Mouse (Mus musculus) embryo, embryonic 10 days (tissue): ENCODE data around the gene Olfr95.
"Not testable (repeated sequence)": the region's sequence is repeated elsewhere in the genome, so short reads cannot be mapped to it uniquely, and the experiment has no call there.

Experiments used
- DNase-seq: peaks from one replicate; pipeline ENCODE4 v3.0.0-alpha.2; 2015; ENCODE audit warnings: low spot score

Gene Olfr95

DNA sequence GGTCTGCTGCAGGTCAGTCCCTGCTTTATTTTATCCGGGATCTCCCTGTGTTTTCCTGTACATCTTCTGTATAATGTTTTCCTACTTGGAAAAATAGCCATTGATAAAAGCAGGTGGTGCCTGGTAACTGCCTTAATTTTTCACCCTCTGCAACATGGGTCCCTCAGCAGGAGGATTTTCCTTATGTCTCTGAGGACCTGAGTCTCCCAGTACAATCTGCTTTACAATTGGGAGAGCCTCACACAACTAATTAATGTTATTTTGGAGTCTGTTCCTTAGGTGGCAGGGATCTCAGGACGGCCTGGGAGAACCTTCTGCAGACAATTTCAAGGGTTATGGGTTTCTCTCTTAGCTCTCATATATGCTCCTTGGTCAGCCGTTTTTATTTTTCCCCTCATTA is at the start of gene Olfr95:
Gene Olfr95 (minus strand): TSS at position 101 of the 400 bp plus-strand sequence.
- DNase-seq = no peak

DNA sequence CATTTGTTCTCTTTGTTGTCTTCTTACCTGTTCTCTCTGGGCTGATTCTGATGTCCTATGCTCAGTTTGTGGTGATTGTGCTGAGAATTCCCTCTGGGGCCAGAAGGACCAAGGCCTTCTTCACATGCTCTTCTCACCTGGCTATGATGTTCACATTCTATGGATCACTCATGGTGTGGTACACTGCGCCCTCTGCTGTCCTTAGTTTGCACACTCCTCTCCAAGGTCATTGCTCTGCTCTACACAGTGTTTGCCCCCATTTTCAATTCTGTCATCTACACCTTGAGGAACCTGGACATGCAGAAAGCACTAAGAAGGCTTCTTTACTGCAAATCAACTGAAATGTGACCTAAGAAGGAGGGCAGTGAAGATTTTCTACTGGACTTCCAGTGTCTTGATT is 37.6 kb upstream of the Olfr95 start:
- peak; percentile 42 for DNase-seq

DNA sequence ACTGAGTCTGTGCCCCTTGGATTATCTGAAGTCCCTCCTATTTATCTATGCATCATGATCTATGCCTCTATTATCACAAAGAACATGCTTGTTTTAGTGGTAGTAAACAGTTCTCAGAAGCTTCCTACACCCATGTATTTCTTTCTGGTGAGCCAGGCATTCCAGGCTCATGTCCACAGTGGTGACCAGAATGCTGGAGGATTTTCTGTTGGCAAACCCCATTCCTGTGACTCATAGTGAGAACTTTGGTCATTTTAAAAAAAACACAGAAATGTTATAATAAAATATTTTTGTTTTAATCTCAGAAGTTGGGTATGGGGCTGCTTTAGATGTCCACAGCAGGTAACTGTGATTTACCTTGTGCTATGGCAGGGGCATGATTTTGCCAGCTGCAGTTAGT is 36.5 kb upstream of the Olfr95 start:
- no peak for DNase-seq

DNA sequence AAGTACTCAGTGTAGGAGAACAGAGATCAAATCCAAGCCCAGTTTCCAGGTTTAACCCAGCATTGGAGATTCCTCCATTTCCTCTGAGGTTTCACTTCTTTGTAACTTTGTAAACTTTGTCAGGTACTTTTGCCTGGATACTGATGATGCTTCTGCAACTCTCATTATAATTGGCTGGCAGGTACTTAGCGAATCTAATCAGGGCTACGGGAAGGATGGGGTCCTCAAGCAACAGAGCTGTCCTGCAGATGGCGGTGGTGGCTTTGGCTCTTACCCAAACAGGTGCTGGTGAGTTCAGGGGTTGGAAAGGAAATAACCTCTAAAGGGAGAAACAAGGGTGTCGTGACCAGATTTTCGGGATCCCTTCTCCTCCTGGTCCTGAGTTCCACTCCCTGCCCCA is 33.8 kb upstream of the Olfr95 start:
- peak; percentile 39 for DNase-seq

DNA sequence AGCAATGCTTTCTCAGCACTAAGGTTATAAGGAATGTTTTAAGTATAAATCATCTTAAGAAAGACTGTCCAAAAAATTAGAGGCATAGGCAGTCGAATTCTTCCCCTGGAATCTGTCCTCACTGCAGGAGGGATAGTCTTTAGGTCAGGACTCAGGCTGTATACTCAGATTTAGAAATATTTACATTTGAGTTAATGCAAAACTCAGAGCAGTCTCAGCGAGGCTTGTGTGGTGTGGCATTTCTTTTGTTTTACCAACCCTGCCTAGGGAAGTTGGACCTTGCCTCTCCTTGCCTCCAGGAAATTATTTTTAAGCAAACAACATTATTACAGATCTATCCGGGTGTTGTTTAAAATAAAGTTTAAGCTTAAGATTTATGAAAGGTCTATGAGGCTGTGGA is 29.3 kb upstream of the Olfr95 start:
- no peak for DNase-seq

DNA sequence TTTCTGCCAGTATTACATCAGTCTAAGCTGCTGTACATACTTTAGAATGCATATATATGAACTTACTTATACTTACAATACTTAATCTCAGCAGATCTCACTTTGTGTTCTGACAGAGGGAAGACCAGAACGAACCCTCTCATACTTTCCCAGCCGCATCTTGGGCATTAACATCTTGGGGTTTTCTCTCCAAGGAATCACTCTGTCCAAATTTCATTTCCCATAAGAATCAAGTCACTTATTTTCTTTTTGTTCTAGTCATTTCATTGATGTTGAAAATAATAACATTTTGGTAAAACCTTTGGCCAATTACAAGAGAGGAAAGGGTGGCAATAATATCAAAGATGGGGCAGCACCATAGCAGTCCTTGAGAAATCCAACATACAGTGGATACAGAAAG is 24.3 kb upstream of the Olfr95 start, which contains the start of gene Olfr97:
Gene Olfr97 (minus strand): TSS at position 101 of the 400 bp plus-strand sequence.
- DNase-seq = not testable (repeated sequence)

DNA sequence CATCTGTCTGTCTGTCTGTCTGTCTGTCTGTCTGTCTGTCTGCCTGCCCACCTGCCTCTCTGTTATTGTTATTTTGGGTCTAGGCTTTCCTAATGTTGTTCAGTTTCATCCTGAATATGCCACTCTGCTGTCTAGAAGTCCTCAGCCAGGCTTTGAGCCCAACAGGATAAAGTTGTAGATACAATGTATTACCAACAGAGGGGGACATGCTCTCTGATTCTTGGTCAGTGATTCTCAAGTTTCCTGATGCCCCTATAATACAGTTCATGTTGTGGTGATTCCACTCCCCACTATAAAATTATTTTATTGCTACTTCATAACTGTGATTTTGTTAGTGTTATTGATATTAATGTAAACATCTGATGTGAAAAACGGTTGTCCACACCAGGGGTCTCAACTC is 9.0 kb upstream of the Olfr95 start:
- DNase-seq = peak; percentile 24

DNA sequence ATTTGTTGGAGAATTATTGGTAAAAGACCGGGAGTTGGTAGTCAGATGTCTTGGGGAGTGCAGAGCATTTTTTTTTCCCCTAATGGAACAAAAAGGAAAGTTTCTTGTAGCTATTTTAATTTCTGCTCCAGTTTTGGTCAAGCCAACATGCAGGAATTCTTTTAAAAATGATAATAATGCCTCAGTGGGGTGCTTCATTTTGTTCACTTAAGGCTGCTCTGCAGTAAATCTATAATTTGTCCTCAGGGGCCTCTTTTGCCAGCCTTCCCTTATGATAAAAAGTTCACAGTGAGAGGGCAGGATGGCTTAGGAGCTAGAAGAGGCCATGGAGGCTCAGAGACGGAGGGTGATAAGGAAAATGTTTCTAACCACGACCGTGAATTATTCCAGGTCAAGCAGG is 6.9 kb upstream of the Olfr95 start, which contains the start of gene Olfr96:
Gene Olfr96 (plus strand): TSS at position 301 of the 400 bp plus-strand sequence.
- no peak for DNase-seq

DNA sequence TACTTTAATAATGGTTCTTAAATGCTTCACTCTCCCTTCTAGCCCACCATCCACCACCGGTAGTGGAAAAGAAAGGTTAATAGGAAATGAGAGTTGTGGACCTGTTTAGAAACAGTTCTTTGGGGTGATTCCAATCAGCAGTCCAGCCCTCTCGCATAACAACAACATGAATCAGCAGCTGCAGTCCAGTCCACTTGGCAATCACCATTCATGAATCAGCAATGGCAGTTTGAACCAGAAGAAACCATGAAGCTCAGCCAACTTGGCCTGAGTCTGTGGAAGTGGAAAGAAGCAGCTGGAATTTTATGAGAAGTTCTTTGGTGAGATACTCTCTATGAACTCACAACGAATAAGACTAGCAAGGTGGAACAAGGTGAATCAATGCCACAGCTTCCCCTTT is 5.6 kb upstream of the Olfr95 start:
- DNase-seq = no peak

DNA sequence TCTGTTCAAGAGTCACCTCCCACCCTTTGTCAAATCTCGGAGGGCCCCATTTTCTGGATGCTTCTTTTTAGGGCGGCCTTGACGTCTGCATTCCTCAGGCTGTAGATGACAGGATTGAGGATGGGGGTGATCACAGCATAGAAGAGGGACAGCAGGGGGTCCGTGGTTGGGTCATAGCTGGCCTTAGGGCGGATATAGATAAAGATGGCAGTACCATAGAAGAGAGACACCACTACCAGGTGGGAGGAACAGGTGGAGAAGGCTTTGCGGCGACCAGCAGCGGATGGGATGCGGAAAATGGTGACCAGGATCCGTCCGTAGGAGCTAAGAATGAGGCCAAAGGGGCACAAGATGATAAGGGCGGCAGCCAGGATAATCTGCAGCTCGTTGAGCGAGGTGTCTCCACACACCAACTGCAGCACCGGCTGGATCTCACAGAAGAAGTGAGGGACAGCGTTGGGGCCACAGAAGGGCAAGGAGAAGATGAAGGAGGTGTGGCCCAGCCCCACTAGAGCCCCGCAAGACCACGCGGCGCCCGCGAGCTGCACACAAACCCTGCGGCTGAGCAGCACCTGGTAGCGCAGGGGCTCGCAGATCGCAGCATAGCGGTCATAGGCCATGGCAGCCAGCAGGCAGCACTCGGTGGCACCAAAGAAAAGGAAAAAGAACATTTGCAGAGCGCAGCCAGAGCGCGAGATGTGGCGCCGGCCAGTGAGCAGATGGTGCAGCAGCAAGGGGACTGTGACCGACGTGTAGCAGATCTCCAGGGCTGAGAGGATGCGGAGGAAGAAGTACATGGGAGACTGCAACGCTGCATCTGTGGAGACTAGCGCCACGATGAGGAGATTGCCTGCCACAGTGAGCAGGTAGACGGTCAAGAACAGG is 1.8 kb downstream of the Olfr95 start:
- peak; percentile 42 for DNase-seq

DNA sequence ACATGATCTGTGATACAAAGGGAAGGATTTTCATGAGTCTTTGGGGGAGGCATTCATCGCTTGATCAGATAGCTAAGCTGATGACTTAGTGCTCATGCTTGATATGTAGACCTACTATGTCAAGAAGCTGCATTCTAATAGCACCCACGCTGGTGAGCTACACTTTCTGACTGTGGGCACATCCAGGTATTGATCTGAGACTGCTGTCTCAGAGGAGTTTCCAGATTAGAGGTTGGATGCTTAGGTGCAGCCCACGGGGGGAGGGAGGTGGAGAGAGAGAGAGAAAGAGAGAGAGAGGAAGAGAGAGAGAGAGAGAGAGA is 9.0 kb downstream of the Olfr95 start:
- DNase-seq = no peak

DNA sequence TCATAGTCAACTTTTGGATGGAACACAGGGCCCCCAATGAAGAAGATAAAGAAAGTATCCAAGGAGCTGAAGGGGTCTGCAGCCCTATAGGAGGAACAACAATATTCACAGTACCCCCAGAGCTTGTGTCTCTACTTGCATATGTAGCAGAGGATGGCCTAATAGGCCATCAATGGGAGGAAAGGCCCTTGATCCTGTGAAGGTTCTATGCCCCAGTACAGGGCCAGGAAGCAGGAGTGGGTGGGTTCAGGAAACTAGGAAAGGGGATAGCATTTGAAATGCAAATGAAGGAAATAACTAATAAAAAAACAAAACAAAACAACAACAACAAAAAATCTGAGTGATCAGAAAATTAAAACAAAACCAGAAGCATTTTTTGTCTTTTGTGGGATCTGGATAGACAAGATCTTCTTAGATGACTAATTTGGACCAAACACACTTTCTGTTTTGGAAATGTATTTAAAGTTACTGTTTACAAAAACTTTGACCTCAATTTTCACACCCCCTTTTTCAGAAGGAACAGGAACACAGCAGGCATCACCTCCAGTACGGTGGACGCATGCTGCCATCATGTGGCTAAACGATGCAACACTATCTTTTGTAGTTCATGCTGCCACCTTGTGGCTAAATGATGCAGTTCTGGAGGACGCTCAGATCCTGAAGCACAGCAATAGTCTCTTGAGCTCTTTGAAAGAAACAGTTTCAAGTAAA is 9.6 kb downstream of the Olfr95 start:
- peak; percentile 93 for DNase-seq

DNA sequence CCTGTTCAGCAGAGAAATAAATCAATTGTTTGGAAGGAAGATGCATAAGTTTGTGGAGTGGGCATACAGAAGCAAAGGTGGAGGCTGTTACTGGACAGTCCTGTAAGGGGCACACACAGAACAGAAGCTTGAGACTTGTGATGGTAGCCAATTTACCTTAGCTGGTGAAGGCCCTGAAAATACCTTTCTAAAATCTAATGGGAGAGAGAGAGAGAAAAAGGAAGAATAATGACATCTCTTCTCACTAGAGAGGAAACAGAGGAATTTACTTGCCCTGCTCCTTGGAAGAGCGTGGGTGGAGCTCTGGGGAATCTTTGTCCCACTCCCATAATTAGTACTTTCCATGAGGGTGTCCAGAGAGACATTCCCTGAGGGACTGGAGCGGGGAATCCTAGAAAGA is 12.0 kb downstream of the Olfr95 start, which contains the start of gene Olfr94:
Gene Olfr94 (minus strand): TSS at position 101 of the 400 bp plus-strand sequence.
- DNase-seq = no peak

DNA sequence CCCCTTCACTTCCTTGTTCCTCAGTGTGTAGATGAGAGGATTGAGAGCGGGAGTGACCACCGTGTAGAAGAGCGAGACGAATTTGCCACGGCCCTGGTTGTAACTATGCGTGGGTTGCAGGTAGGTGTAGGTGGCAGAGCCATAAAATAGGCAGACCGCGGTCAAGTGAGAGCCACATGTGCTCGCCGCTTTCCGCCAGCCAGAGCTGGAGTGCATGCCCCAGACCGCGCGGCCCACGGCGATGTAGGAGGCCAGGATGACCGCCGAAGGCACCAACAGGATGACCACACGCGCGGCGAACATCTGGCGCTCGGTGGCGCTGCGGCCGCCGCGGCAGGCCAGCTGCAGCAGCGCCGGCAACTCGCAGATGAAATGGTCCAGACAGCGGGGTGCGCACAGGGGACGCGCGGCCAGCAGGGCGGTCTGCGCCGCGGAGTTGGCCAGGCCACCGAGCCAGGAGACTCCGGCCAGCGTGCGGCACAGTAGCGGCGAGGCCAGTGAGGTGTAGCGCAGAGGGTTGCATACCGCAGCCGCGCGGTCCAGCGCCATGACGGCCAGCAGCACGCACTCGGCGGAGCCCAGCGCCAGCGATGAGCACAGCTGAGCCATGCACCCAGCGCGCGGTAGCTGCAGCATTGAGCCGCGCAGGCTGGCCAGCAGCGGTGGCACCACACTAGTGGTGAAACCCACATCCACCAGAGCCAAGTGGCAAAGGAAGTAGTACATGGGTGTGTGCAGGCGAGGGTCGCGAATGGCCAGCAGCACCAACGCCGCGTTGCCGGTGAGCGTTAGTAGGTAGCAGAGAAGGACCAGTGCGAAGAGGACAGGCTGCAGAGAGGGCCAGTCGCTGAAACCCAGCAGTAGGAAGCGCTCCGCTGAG is 15.8 kb downstream of the Olfr95 start:
- peak; percentile 79 for DNase-seq

DNA sequence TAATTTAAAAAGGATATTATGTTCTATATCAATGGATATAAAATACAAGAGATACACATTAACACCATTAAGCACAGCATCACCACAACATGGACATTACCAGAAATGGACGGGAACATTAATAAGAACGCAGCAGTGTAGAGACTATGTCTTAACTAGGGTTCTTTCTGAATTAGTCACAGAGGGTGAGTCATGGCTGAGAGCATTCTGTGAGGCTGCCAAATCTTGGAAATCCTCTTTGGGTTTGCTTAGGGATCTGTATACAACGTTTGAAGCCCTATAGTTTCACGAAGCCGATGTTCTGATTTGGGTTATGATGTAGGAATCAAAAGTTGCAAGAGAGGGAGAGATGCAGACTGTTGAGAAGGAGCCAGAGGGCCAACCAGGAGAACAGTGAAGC is 18.1 kb downstream of the Olfr95 start:
- DNase-seq = no peak

DNA sequence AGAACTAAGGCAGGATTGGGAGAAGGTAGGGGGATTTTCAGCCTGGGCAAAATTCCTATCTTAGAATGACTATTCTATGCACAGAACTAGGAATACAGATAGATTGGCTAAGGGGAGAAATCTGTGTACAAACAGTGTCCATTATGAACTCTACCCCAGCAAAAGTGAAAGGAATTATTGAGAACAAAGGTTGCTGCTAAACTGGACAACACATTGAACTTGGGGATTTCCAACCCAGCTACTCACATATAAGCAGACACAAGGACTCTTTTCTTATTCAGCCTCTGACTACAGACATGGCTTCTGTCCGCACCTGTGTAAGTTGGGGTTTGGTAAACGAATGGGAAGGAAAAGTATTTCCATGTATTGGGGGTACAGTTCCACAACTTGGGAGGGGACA is 19.3 kb downstream of the Olfr95 start, which contains the start of gene Ubd:
Gene Ubd (plus strand): TSS at position 237 of the 400 bp plus-strand sequence.
- DNase-seq = no peak

DNA sequence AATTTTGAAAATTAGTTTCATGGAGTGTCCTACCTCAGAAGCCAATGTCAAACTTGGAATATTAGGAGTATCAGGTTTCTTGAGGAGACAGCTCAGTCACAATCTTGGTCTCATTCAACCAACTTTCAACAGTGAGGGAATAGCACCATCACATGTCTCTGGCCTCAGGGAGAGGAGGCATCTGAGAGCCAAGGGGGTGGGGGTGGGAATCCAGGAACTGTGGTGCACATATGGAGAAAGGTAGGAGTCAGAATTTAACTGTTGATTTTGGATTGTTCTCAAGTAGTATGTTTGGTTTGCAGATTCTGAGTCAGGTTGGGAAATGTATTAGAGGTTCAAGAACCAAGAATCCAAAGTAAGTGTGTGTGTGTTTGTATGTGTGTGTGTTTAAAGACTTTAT is 19.9 kb downstream of the Olfr95 start:
- DNase-seq = no peak

DNA sequence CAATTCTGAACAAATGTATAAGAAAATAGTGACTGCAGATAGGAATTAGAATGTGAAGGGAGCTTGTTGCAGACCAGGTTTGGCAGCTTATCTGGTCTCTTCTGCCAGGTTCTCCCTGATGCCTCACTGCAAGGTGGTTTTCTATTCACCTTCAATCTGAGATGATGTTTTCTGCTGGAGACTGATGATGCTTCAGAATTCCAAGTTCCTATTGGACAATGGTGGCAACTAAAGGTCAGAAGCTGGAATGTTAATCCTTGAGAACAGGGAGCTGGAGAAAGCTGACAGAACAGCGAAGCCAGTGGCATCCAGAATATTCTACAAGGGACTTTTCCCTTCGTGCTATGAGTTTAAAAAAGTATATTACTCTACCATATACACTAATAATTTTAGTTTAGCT is 22.2 kb downstream of the Olfr95 start:
- DNase-seq = peak; percentile 58

DNA sequence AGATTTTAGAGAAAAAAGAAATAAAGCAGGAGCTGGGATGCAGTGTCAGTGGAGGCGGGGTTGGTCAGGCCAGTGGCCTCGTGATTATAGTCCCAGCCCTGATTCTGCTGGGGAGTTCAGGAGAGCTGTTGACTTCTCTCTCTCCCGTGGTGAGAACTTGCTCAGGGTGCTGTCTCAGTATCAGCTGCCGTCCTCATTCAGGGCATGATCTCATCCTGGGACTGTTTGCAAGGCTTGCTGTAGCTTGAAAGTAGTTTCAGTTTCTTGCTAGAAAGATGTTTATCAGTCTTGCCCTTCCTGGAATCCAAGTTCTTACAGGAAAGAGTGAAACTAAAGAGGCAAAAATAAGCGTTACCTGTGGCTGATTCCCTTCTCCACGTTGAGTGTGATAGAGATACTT is 27.4 kb downstream of the Olfr95 start:
- no peak for DNase-seq

DNA sequence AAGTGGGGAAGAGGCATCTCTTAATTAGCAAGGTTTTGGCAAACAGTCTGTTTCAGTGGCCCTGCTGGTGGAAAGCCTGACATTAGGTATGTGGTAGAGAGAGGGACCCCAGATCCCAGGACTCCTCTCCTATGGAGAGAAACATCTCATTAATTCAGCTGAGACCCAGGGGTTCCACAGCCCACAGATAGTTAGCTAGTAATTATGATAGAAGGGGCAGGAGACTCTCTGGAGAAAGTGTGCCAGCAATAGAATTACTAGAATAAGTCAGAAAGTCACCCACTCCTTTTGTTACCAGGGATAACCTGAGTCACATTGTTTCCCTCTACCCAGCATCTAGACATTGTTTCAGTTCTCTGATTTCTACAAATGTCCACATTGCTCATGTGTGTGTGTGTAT is 51.5 kb downstream of the Olfr95 start, which contains the start of gene Olfr93:
Gene Olfr93 (minus strand): TSS at position 101 of the 400 bp plus-strand sequence.
- DNase-seq = no peak
